Mouse (Mus musculus) bone marrow, adult 2 months (tissue): ENCODE data around the gene Fnip2. TPM values are rescaled to one million over a fixed set of nuclear protein-coding genes. Genes with fewer than 3 reads are reported as not detected.

Experiments
- H3K27ac ChIP-seq: fragments of 200-500 bp; 2 replicates; pipeline ENCODE4 v1.5.1; 2012; ENCODE audit warnings: low read depth, mild to moderate bottlenecking, control low read depth, inconsistent platforms, low read length; ENCODE audit not compliant: control insufficient read depth, poor library complexity, insufficient read depth
- H3K4me1 ChIP-seq: fragments of 200-500 bp; 2 replicates; pipeline ENCODE4 v1.6.1; 2011; ENCODE audit warnings: low read length; ENCODE audit not compliant: control insufficient read depth, insufficient read depth
- H3K4me3 ChIP-seq: fragments of 200-500 bp; replicated peaks from 2 replicates; pipeline ENCODE3; 2011; ENCODE audit warnings: mild to moderate bottlenecking, low read depth, low read length, control low read depth; ENCODE audit not compliant: control insufficient read depth
- CTCF ChIP-seq: fragments of 200-500 bp; IDR thresholded peaks from 2 replicates; pipeline ENCODE4 v1.5.1; 2011; ENCODE audit warnings: low read length, control low read depth; ENCODE audit not compliant: control insufficient read depth, insufficient read depth
- POLR2A ChIP-seq: fragments of 200-500 bp; IDR thresholded peaks from 2 replicates; pipeline ENCODE4 v1.6.1; 2011; ENCODE audit warnings: low read depth, mild to moderate bottlenecking, control low read depth, low read length, borderline replicate concordance; ENCODE audit not compliant: control insufficient read depth
- WGBS: fragments of 180-500 bp; shearing (Covaris S2); methylation state at CpG from one replicate; pipeline ENCODE4 v1.1.7; 2018; 5-methylcytosine and 5-hydroxymethylcytosine counted together
- polyA plus RNA-seq: library from polyadenylated mRNA; stranded (reverse); fragments of >200 nt; gene quantifications from 2 replicates; pipeline ENCODE4 v1.2.4, GENCODE M21; 2011; ENCODE audit warnings: low replicate concordance; ENCODE audit not compliant: missing spikeins, insufficient read depth, insufficient read length

Fnip2 gene
- polyA plus RNA-seq, 1 experiment = 10.8 TPM

DNA sequence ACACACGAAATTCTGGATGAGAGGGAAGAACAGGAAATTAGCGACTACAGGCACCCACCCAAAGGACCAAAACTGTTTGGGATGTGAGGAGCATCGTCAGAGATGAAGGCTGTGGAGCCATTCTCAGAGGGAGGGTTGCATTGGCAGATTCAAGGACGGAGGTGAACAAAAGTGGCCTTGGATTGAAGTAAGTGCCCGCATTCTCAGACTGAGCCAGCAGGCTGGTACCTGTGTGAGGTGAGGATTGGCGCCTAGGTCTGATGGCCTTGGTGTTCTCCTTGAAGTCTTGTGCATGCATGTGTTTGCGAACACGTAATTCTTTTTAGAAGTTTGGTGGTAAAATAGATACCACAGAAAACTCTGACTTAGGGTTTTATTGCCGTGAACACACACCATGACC is 133.2 kb downstream of the Fnip2 start:
- TF ChIP-seq POLR2A (no peak), CTCF (no peak)
- 75% methylated on average over 9 of the region's 9 CpGs for WGBS
- Histone ChIP-seq H3K4me1 (peaks cover 2% of the 10 kb centered on the region; the same call in 1 of the 2 replicates), H3K4me3 (no peak overlapping the region), H3K27ac (no peak overlapping the region)

DNA sequence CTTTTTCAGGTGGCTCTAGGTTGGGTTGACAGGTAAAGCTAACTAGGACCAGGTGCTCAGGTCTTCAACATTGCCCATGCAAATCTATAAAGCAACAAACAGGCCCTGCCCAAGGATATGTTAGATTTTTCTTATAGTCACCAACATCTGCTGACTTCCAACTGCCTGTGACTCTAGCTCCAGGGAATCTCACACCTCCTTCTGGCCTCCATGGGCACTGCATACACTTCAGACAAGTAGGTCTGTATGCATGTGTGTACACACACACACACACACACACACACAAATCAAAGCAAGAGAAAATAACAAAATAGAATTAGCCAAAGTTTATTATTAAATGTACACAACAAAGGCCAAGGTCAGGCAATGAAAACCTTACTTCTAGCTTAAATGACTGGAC is 134.0 kb downstream of the Fnip2 start:
- H3K4me1 ChIP-seq = peaks cover 2% of the 10 kb centered on the region; the same call in 1 of the 2 replicates
- TF ChIP-seq CTCF = no peak
- TF ChIP-seq POLR2A = no peak
- no peak overlapping the region for H3K4me3 ChIP-seq
- no peak overlapping the region for H3K27ac ChIP-seq

DNA sequence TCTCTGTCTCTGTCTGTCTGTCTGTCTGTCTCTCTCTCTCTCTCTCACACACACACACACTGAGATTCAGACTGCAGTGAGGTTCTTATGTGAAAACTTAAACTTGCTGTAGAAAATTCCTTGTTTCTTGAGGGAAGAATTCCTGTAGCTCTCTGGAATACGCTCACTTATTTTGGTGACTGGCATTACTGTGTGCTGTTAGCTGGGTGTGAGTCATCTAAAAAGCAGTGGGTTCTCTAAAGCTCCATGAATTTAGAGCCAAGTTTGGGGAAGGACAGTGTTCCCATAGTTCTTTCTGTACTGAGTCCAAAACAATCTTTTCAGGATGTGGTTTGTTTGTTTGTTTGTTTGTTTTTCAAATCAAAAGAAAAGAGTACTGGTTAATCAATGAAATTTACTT is 142.2 kb downstream of the Fnip2 start:
- Histone ChIP-seq H3K4me1 (no peaks in the 10 kb centered on the region), H3K27ac (no peak overlapping the region), H3K4me3 (no peak overlapping the region)
- TF ChIP-seq CTCF (no peak), POLR2A (no peak)
- 77% methylated on average over 1 of the region's 1 CpGs for WGBS

DNA sequence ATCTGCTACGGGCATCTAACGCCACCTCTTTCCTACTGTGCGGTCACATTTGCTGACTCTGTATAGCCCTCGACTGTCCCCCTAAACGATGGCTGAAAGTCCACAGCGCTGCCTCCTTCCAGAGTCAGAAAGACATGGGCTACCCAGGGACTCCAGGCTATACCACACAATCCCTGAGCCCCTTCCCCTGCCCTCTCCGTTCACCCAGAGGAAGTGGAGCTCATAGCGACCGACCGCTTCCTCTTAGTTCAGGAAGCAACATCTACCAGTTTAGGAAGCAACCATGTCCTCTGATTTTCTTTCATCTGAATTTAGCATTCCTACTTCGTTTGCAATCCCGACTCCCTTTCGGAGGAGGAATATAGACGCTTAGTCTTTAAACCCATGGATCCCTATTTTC is 148.7 kb downstream of the Fnip2 start:
- 69% methylated on average over 14 of the region's 14 CpGs for WGBS
- Histone ChIP-seq H3K4me1 (no peaks in the 10 kb centered on the region), H3K27ac (no peak overlapping the region), H3K4me3 (no peak overlapping the region)
- TF ChIP-seq CTCF = no peak
- TF ChIP-seq POLR2A = no peak

DNA sequence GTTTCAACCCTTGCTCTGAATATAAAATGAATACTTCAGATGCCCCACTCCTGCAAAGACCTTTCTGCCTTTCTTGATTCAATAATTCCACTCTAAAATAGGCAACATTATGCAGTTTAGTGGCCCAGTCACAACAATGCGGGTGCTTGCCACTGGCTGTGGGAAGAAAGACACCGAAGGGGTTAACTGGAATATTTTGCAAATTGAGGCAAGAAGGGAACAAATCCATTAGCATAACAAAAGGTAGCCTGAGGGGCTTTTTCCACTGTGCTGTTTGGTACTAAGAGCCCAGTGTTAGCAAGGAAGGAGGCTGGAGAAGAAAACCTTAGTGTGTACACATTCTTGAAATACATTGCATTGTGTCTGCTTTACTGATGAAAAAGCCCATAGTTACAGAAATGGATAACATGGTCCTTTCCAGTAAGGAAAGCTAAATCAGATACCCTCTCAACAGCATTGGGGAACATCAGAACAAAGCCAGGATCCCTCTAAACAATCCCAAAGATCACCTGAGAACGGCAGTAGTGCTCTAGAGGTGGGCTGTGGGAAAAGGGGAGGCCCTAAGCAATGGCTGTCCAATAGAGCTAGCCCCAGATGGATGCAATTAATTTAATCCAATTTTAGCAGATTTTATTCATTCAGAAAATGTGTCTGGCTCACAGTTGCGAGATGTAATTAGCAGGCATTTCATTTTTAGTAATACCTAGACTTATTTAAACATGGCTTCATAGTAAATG is 150.5 kb downstream of the Fnip2 start:
- TF ChIP-seq CTCF (no peak), POLR2A (no peak)
- no peak overlapping the region for H3K4me3 ChIP-seq
- no peak overlapping the region for H3K27ac ChIP-seq
- 78% methylated on average over 4 of the region's 4 CpGs for WGBS
- no peaks in the 10 kb centered on the region for H3K4me1 ChIP-seq

DNA sequence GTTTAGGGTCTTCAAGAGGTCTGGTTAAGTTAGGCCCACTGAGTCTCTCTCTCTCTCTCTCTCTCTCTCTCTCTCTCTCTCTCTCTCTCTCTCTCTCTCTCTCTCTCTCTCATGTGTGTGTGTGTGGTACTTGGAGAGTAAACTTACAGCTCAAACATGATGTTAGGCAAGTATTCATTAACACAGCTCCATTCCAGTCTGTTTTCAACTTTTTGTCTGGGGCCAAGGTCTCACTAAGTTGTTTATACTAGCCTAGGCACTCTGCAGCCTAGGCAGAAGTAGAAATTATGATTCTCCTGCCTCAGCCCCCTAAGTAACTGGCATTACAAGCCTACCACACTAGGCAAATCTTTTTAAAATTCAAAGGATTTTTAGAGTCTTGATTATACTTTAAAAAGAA is 151.7 kb downstream of the Fnip2 start:
- no peak overlapping the region for H3K27ac ChIP-seq
- TF ChIP-seq CTCF (no peak), POLR2A (no peak)
- H3K4me1 ChIP-seq = no peaks in the 10 kb centered on the region
- no peak overlapping the region for H3K4me3 ChIP-seq

DNA sequence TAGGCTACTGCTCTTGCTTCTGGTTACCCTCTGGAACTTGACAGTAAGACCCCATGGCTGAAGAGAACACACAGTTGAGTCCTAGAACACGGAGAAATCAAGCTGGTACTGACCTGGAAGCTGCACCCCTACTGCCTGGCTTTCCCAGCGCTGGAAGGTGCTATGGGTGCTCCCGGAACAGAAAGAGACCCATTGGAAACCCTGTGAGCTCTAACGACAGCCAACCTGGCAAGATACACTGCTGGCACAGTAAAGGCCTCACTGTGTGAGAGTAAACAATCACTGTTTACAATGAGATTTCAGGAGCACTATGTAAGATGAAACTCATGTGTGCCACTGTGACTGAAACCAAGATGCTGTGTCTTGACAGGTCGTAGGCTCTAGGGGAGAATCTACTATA is 152.5 kb downstream of the Fnip2 start:
- WGBS = 74% methylated on average over 5 of the region's 5 CpGs
- no peaks in the 10 kb centered on the region for H3K4me1 ChIP-seq
- no peak overlapping the region for H3K27ac ChIP-seq
- TF ChIP-seq CTCF = no peak
- no peak for TF ChIP-seq POLR2A
- H3K4me3 ChIP-seq = no peak overlapping the region

DNA sequence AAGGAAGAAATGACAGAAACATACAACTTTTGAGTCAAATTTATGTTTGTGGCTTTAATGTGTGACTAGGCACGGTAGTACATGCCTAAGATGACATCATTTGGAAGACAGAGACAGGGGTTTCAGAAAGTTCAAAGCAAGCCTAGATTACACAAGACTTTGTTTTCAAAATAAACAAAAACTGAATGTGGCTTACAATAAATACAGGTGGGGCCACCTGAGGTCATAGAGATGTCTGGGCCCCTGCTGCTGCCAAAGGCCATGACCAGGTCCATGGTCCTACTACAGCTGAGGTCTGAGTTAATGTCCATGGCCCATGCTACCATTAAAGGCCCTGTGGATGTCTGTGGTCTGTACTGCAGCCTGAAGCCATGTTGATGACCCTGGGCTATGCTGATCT is 154.1 kb downstream of the Fnip2 start:
- H3K4me1 ChIP-seq = no peaks in the 10 kb centered on the region
- H3K4me3 ChIP-seq = no peak overlapping the region
- H3K27ac ChIP-seq = no peak overlapping the region
- no peak for TF ChIP-seq CTCF
- TF ChIP-seq POLR2A = no peak
- WGBS = 74% methylated on average over 1 of the region's 1 CpGs

DNA sequence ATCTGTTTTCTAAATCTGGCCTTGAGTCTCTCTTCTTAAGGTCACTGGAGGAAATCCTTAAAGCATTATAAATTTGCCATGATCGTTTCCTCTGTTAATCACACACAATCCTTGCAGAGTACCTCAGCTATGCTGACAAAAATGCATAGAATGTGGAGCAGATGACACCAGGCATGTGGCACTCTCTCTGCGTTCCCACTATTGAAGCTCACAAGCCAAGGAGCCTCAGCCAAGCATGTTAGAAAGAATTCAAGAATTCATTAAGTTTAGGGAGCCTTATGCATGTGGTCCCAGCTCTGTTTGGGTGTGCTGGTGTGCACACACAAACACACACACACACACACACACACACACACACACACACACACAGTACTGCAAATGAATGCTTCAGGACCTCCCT is 155.9 kb downstream of the Fnip2 start:
- TF ChIP-seq CTCF = no peak
- no peak for TF ChIP-seq POLR2A
- Histone ChIP-seq H3K4me3 (no peak overlapping the region), H3K4me1 (no peaks in the 10 kb centered on the region; the same call in 1 of the 2 replicates), H3K27ac (no peak overlapping the region)
- WGBS = 81% methylated on average over 2 of the region's 2 CpGs
